ENCODE assay signal across 7 mouse cellular contexts in the genomic region with DNA sequence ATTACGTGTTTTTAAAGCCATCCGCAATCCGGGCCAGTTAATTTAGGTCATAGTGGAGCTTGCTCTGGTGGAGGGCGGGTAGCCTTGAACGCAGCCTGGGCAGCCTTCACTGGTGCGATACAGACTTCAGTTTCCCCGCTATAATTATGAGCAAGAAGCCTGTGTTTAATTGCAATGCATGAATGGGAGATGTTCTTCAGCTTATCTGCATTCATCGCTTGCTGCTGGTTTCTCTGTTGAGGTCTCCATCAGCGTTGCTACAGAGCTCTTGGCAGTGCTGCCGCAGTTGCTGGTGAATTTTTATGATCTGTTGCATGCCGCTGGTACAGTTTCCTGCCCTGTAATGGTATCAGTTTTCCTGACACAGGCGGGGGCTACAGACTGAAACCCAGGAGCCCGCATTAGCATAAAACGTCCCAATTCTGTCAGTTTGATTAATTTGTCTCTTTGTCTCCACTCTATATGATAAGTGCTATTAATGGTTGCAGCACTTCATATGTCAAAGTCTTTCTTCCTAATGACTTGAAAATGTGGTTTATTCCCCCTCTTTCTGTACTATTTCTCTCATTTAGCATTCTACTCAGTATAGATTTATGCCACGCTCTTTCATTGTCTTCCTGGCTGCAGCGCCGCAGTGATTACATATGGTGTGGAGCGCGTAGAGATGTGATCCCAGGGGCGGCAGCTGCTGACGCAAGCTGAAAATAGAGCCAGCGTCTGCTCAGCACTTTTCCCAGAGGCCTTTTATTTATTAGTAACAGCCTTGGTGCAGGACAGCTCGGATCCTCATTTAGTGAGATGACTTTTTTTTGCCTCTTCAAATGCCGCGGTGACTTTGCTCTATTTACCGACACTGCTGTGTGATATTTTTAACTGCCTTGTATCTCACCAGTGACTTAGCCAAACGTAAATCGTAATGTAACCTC.
A peak's percentile ranks its signal among the peaks of the same experiment; 100 is the strongest.
DNase-seq lines count a peak whose midpoint lies in the region; ATAC-seq and TF ChIP-seq lines count a peak whose summit lies in the region.

No protein-coding gene starts in this region.

- no peaks in the 10 kb centered on the region for H3K4me1 ChIP-seq in brown adipose tissue, adult 24 weeks (ENCODE audit: control insufficient read depth, insufficient read depth, insufficient read length, low read length)
- peaks cover 13% of the 10 kb centered on the region for H3K4me1 ChIP-seq in cortical plate, adult 2 months (ENCODE audit: control insufficient read depth, insufficient read depth, low read length)
- peaks cover 13% of the 10 kb centered on the region for H3K4me1 ChIP-seq in intestine, embryonic 16.5 days (ENCODE audit: control insufficient read depth, insufficient read depth, low read length)

- TF ChIP-seq POLR2A in cortical plate, adult 2 months (IDR thresholded peaks at IDR 0.05; ENCODE audit: extremely low read depth, insufficient read depth, low read length): no peak
- TF ChIP-seq POLR2A in myocyte (IDR thresholded peaks at IDR 0.05; ENCODE audit: insufficient read length, low read depth): no peak

- no peaks in the 10 kb centered on the region for H3K36me3 ChIP-seq in intestine, embryonic 16.5 days (ENCODE audit: control insufficient read depth, insufficient read depth, low read length)
- H3K36me3 ChIP-seq in myocyte (ENCODE audit: control insufficient read depth, insufficient read depth): no peaks in the 10 kb centered on the region

- TF ChIP-seq CTCF in cortical plate, adult 2 months (IDR thresholded peaks at IDR 0.05; ENCODE audit: extremely low read depth, insufficient read depth, low read length): no peak

- no peaks in the 10 kb centered on the region for H3K79me2 ChIP-seq in myocyte (ENCODE audit: control insufficient read depth, insufficient read depth)

- 0 out of 2 replicates have a peak overlapping the region, but pooled peaks have one; percentile 6 for H3K9ac ChIP-seq in intestine, embryonic 16.5 days (ENCODE audit: low read depth, low read length)

- intact Hi-C loops in gastrocnemius, postnatal 36 days (cut with DNase I): no loop called here
- intact Hi-C loops in left cerebral cortex, postnatal 4 days (cut with DNase I): loop anchor here (10.0 kb wide), 2 partner anchors 96 to 286 kb away; no protein-coding TSS in a partner anchor

- ATAC-seq in intestine, embryonic 16.5 days: peak; percentile 86

- H3K27me3 ChIP-seq in intestine, embryonic 16.5 days (replicated peaks; ENCODE audit: control insufficient read depth, insufficient read depth, low read length): no peaks in the 10 kb centered on the region
- H3K27me3 ChIP-seq in myocyte (ENCODE audit: control insufficient read depth, insufficient read depth, insufficient read length): no peaks in the 10 kb centered on the region

- WGBS in intestine, embryonic 16.5 days: 19% methylated on average over 28 of the region's 28 CpGs

- DNase-seq in gastrocnemius, postnatal 36 days: peak; percentile 35 to 50
- peak; percentile 29 for DNase-seq in left cerebral cortex, postnatal 4 days
- no peak for DNase-seq in ovary, adult 18-20 months (ENCODE audit: low spot score)

- no peak overlapping the region for H3K27ac ChIP-seq in brown adipose tissue, adult 24 weeks (replicated peaks; ENCODE audit: low read depth, low read length)
- peak overlapping the region; percentile 69 for H3K27ac ChIP-seq in cortical plate, adult 2 months (ENCODE audit: insufficient read depth, low read length)
- H3K27ac ChIP-seq in intestine, embryonic 16.5 days (ENCODE audit: low read length): peak overlapping the region; percentile 27

- H3K4me2 ChIP-seq in intestine, embryonic 16.5 days (ENCODE audit: low read depth, low read length): peak overlapping the region; percentile 34
- H3K4me2 ChIP-seq in myocyte (ENCODE audit: low read depth): peak overlapping the region; percentile 55

- H3ac ChIP-seq in myocyte (ENCODE audit: control insufficient read depth, insufficient read length): no peak overlapping the region

- no peaks in the 10 kb centered on the region for H3K9me3 ChIP-seq in intestine, embryonic 16.5 days (ENCODE audit: control insufficient read depth, low read length)

- peak overlapping the region; percentile 12; the same call in 1 of the 2 replicates for H3K4me3 ChIP-seq in brown adipose tissue, adult 24 weeks (ENCODE audit: insufficient read depth, low read depth, low read length)
- peak overlapping the region; percentile 30 for H3K4me3 ChIP-seq in cortical plate, adult 2 months (ENCODE audit: insufficient read depth, low read length)
- peak overlapping the region; percentile 18 for H3K4me3 ChIP-seq in intestine, embryonic 16.5 days (ENCODE audit: low read length)
- H3K4me3 ChIP-seq in myocyte: no peak overlapping the region

TF ChIP-seq in myocyte, 11 proteins besides CTCF, POLR2A, EP300 and RAD21:
- TF ChIP-seq TCF3 (IDR thresholded peaks at IDR 0.05; ENCODE audit: insufficient read length, low read depth): no peak
- TF ChIP-seq CEBPB (IDR thresholded peaks at IDR 0.05; ENCODE audit: insufficient read depth, poor library complexity, severe bottlenecking): no peak
- no peak for TF ChIP-seq POLR2AphosphoS2 (IDR thresholded peaks at IDR 0.05; ENCODE audit: insufficient read length, low read depth)
- no peak for TF ChIP-seq TCF12 (IDR thresholded peaks at IDR 0.05; ENCODE audit: insufficient read depth, poor library complexity, severe bottlenecking)
- TF ChIP-seq MAX (IDR thresholded peaks at IDR 0.05; ENCODE audit: low read depth): no peak
- TF ChIP-seq E2F4 (IDR thresholded peaks at IDR 0.05; ENCODE audit: insufficient read depth): no peak
- no peak for TF ChIP-seq MYOD1 (IDR thresholded peaks at IDR 0.05; ENCODE audit: control insufficient read depth in 1 of 3, insufficient read length in 2 of 3, low read depth in 2 of 3)
- TF ChIP-seq USF1 (IDR thresholded peaks at IDR 0.05; ENCODE audit: low read depth): no peak
- TF ChIP-seq SRF (IDR thresholded peaks at IDR 0.05; ENCODE audit: control insufficient read depth, insufficient read length, low read depth): no peak
- TF ChIP-seq MYOG (IDR thresholded peaks at IDR 0.05; ENCODE audit: control insufficient read depth in 1 of 3, insufficient read depth in 1 of 3, insufficient read length in 2 of 3, low read depth in 2 of 3): no peak
- TF ChIP-seq REST (IDR thresholded peaks at IDR 0.05; ENCODE audit: insufficient read depth, insufficient read length): no peak
